Mouse (Mus musculus) heart, embryonic 14.5 days (tissue): ENCODE data around the gene Lsr. TPM values are rescaled to one million over a fixed set of nuclear protein-coding genes. Genes with fewer than 3 reads are reported as not detected.
"Not testable (repeated sequence)": the region's sequence is repeated elsewhere in the genome, so short reads cannot be mapped to it uniquely, and the experiment has no call there.

ENCODE experiments used
- ATAC-seq: fragments of 200-750 bp; cut with Nextera tagmentation; 2 replicates; pipeline ENCODE4 v1.8.0; 2017; ENCODE audit warnings: low read depth, moderate TSS enrichment; ENCODE audit not compliant: insufficient number of reproducible peaks, insufficient read depth, low FRiP score
- H3K27ac ChIP-seq, 2 experiments: fragments of 200-500 bp in 1 of 2; fragments of 300-500 bp in 1 of 2; sonication (generic) in 1 of 2; replicated peaks in 1 of 2; 2 replicates each; pipeline ENCODE4 v1.5.1; 2012 to 2014; ENCODE audit warnings: low read depth in 2 of 2, low read length in 2 of 2, control low read depth in 1 of 2, mild to moderate bottlenecking in 1 of 2, mixed read lengths in 1 of 2; ENCODE audit not compliant: control insufficient read depth in 1 of 2, insufficient read depth in 1 of 2
- H3K27me3 ChIP-seq: fragments of 300-500 bp; sonication (generic); 2 replicates; pipeline ENCODE4 v1.6.1; 2014; ENCODE audit warnings: mild to moderate bottlenecking, low read length, control low read depth; ENCODE audit not compliant: control insufficient read depth, insufficient read depth
- H3K36me3 ChIP-seq: fragments of 300-500 bp; sonication (generic); 2 replicates; pipeline ENCODE4 v1.6.1; 2014; ENCODE audit warnings: mild to moderate bottlenecking, control low read depth, low read length, mixed read lengths; ENCODE audit not compliant: control insufficient read depth, insufficient read depth
- H3K4me1 ChIP-seq, 2 experiments: fragments of 200-500 bp in 1 of 2; fragments of 300-500 bp in 1 of 2; sonication (generic) in 1 of 2; 2 replicates each; pipeline ENCODE4 v1.6.1; 2012 to 2014; ENCODE audit warnings: low read length in 2 of 2, control low read depth in 1 of 2, mixed read lengths in 1 of 2; ENCODE audit not compliant: control insufficient read depth in 2 of 2, insufficient read depth in 2 of 2
- H3K4me2 ChIP-seq: fragments of 300-500 bp; sonication (generic); 2 replicates; pipeline ENCODE4 v1.6.1; 2014; ENCODE audit warnings: mild to moderate bottlenecking, low read length
- H3K4me3 ChIP-seq, 2 experiments: fragments of 200-500 bp in 1 of 2; fragments of 300-500 bp in 1 of 2; sonication (generic) in 1 of 2; 2 replicates each; pipeline ENCODE4 v1.5.1; 2012 to 2014; ENCODE audit warnings: low read length in 2 of 2, mild to moderate bottlenecking in 2 of 2, control low read depth in 1 of 2, low read depth in 1 of 2, moderate library complexity in 1 of 2; ENCODE audit not compliant: control insufficient read depth in 1 of 2, insufficient read depth in 1 of 2
- H3K9ac ChIP-seq: fragments of 300-500 bp; sonication (generic); 2 replicates; pipeline ENCODE4 v1.6.1; 2014; ENCODE audit warnings: mild to moderate bottlenecking, low read length
- H3K9me3 ChIP-seq: fragments of 300-500 bp; sonication (generic); 2 replicates; pipeline ENCODE4 v1.6.1; 2016; ENCODE audit warnings: low read length, control low read depth; ENCODE audit not compliant: control insufficient read depth
- WGBS: fragments of 180-500 bp; shearing (Covaris S2); extraction: QIAGEN DNeasy Blood & Tissue Kit; methylation state at CpG from one replicate; pipeline ENCODE4 v1.1.7; 2014; 5-methylcytosine and 5-hydroxymethylcytosine counted together
- polyA plus RNA-seq: library from polyadenylated mRNA; unstranded; fragments of >200 nt; fragmentation: Nextera tagmentation; extraction: Ambion mirVana; gene quantifications from 2 replicates; pipeline ENCODE4 v1.2.1, GENCODE M21; 2014

The Lsr gene
- polyA plus RNA-seq, 1 experiment from 2014 or later, result 6.1 TPM

- 78% methylated on average over 2 of the region's 2 CpGs for WGBS
- not testable (repeated sequence) for H3K4me2 ChIP-seq, H3K27me3 ChIP-seq, H3K4me3 ChIP-seq, H3K9me3 ChIP-seq, H3K36me3 ChIP-seq, H3K27ac ChIP-seq, H3K4me1 ChIP-seq, H3K9ac ChIP-seq, ATAC-seq
Measured at GRCm38 (mm10) chr7:30924581-30924980, 48.7 kb downstream of the Lsr start, which contains the start of gene Hamp2. Gene Hamp2, minus strand, starts transcription at chr7:30924681.

GRCm38 (mm10) chr7:30924071-30924470 is 49.2 kb downstream of the Lsr start:
- H3K4me1 ChIP-seq, result no peaks in the 10 kb centered on the region
- 53% methylated on average over 3 of the region's 3 CpGs for WGBS
- no peaks in the 10 kb centered on the region for H3K36me3 ChIP-seq
- ATAC-seq, result no peak
- H3K9ac ChIP-seq, result no peak overlapping the region
- H3K4me3 ChIP-seq, result no peak overlapping the region
- H3K27ac ChIP-seq, result no peak overlapping the region
- no peaks in the 10 kb centered on the region for H3K9me3 ChIP-seq
- H3K27me3 ChIP-seq, result no peaks in the 10 kb centered on the region
- no peak overlapping the region for H3K4me2 ChIP-seq

GRCm38 (mm10) chr7:30922490-30922889 is 50.8 kb downstream of the Lsr start:
- not testable (repeated sequence) for H3K9me3 ChIP-seq, ATAC-seq, H3K36me3 ChIP-seq, H3K4me3 ChIP-seq, H3K27ac ChIP-seq, H3K27me3 ChIP-seq, H3K4me1 ChIP-seq, H3K4me2 ChIP-seq, H3K9ac ChIP-seq
- 40% methylated on average over 3 of the region's 3 CpGs for WGBS

- no peaks in the 10 kb centered on the region for H3K27me3 ChIP-seq
- H3K9ac ChIP-seq, result no peak overlapping the region
- WGBS, result 46% methylated on average over 3 of the region's 3 CpGs
- no peaks in the 10 kb centered on the region for H3K9me3 ChIP-seq
- H3K27ac ChIP-seq, result no peak overlapping the region
- no peaks in the 10 kb centered on the region for H3K36me3 ChIP-seq
- no peak for ATAC-seq
- H3K4me2 ChIP-seq, result no peak overlapping the region
- H3K4me3 ChIP-seq, result no peak overlapping the region
- no peaks in the 10 kb centered on the region; a peak in 1 of 4 replicates for H3K4me1 ChIP-seq
Measured at GRCm38 (mm10) chr7:30920217-30920616, 53.0 kb downstream of the Lsr start.

GRCm38 (mm10) chr7:30917219-30917618 is 56.0 kb downstream of the Lsr start:
- H3K9ac ChIP-seq, result no peak overlapping the region
- no peak overlapping the region for H3K4me2 ChIP-seq
- H3K36me3 ChIP-seq, result no peaks in the 10 kb centered on the region
- no peaks in the 10 kb centered on the region for H3K27me3 ChIP-seq
- no peak for ATAC-seq
- peaks cover 0 to 7% of the 10 kb centered on the region in 2 experiments; a peak in 2 of 4 replicates for H3K4me1 ChIP-seq
- 48% methylated on average over 4 of the region's 4 CpGs for WGBS
- no peaks in the 10 kb centered on the region for H3K9me3 ChIP-seq
- no peak overlapping the region for H3K27ac ChIP-seq
- H3K4me3 ChIP-seq, result no peak overlapping the region

GRCm38 (mm10) chr7:30916713-30917112 is 56.6 kb downstream of the Lsr start:
- H3K27ac ChIP-seq, result no peak overlapping the region
- H3K27me3 ChIP-seq, result no peaks in the 10 kb centered on the region
- no peak overlapping the region for H3K4me2 ChIP-seq
- no peaks in the 10 kb centered on the region for H3K36me3 ChIP-seq
- peaks cover 0 to 7% of the 10 kb centered on the region in 2 experiments; a peak in 2 of 4 replicates for H3K4me1 ChIP-seq
- no peak overlapping the region for H3K4me3 ChIP-seq
- WGBS, result 31% methylated on average over 6 of the region's 6 CpGs
- no peak overlapping the region for H3K9ac ChIP-seq
- no peak for ATAC-seq
- H3K9me3 ChIP-seq, result no peaks in the 10 kb centered on the region

- Histone ChIP-seq H3K4me1 (peaks cover 0 to 7% of the 10 kb centered on the region in 2 experiments; a peak in 2 of 4 replicates), H3K9ac (no peak within 1 kb of the TSS), H3K4me3 (no peak within 1 kb of the TSS), H3K27me3 (no peaks in the 10 kb centered on the region), H3K9me3 (no peaks in the 10 kb centered on the region), H3K27ac (no peak within 1 kb of the TSS), H3K4me2 (no peak within 1 kb of the TSS), H3K36me3 (no peaks in the 10 kb centered on the region)
- 62% methylated on average over 8 of the region's 8 CpGs for WGBS
- ATAC-seq, result no peak
Measured at GRCm38 (mm10) chr7:30914732-30915131, 58.5 kb downstream of the Lsr start, which contains the start of gene Mag. Gene Mag, minus strand, starts transcription at chr7:30914873.

GRCm38 (mm10) chr7:30909773-30910172 is 63.5 kb downstream of the Lsr start:
- Histone ChIP-seq H3K4me3 (no peak overlapping the region), H3K9ac (no peak overlapping the region), H3K4me2 (no peak overlapping the region), H3K27me3 (peaks cover 11% of the 10 kb centered on the region), H3K27ac (no peak overlapping the region), H3K4me1 (peaks cover 2 to 13% of the 10 kb centered on the region in 2 experiments; a peak in 2 of 4 replicates), H3K36me3 (no peaks in the 10 kb centered on the region), H3K9me3 (no peaks in the 10 kb centered on the region)
- 80% methylated on average over 6 of the region's 6 CpGs for WGBS
- no peak for ATAC-seq
